Mouse (Mus musculus) testis, adult 2 months (tissue): ENCODE measurements around the gene Klhl5.

ENCODE experiments used
- CTCF ChIP-seq: fragments of 200-500 bp; IDR thresholded peaks from 2 replicates; pipeline ENCODE4 v1.5.1; 2012; ENCODE audit warnings: low read depth, mild to moderate bottlenecking, inconsistent platforms, low read length, moderate library complexity; ENCODE audit not compliant: control insufficient read depth, insufficient read depth, insufficient replicate concordance
- POLR2A ChIP-seq: fragments of 200-500 bp; IDR thresholded peaks from 2 replicates; pipeline ENCODE4 v1.6.1; 2012; ENCODE audit warnings: low read depth, mild to moderate bottlenecking, inconsistent platforms, low read length, moderate library complexity; ENCODE audit not compliant: control insufficient read depth

DNA sequence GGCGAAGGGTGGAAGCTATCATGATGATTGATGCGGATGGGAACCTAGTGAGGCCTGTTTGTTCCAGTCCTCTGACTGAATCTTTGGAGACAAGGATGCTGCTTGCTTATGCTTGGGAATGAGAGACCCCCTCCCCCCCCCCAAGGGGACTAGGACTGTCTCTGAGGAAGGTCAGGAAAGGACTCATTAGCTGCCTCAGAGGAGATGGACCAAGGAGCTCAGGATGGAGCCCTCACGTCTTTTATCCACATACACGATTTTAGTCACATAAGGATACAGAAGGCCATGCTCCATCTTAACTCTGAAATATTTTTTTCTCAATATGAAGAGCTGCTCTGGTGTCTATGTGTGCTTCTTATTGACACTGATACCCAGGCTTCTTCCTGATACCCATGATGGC lies 45.1 kb upstream of the Klhl5 start:
- TF ChIP-seq CTCF: no peak
- TF ChIP-seq POLR2A: no peak
